Mouse (Mus musculus) embryonic fibroblast, embryonic 13.5 days (primary cell): ENCODE measurements around the gene Sun2. TPM values are rescaled to one million over a fixed set of nuclear protein-coding genes. Genes with fewer than 3 reads are reported as not detected.

Source experiments
- H3K27ac ChIP-seq: 2 replicates; pipeline ENCODE4 v1.5.1; 2012; ENCODE audit warnings: low read length, control low read depth, inconsistent platforms; ENCODE audit not compliant: insufficient read depth
- H3K4me1 ChIP-seq: 2 replicates; pipeline ENCODE4 v1.6.1; 2011; ENCODE audit warnings: low read length; ENCODE audit not compliant: control insufficient read depth, insufficient read depth
- H3K4me3 ChIP-seq: 2 replicates; pipeline ENCODE4 v1.5.1; 2011; ENCODE audit warnings: mild to moderate bottlenecking, control low read depth, low read length; ENCODE audit not compliant: insufficient read depth
- CTCF ChIP-seq: IDR thresholded peaks from 2 replicates; pipeline ENCODE4 v1.5.1; 2011; ENCODE audit warnings: mild to moderate bottlenecking, control low read depth, low read length, moderate library complexity, borderline replicate concordance; ENCODE audit not compliant: insufficient read depth
- POLR2A ChIP-seq: IDR thresholded peaks from 2 replicates; pipeline ENCODE4 v1.6.1; 2011; ENCODE audit warnings: low read depth, mild to moderate bottlenecking, control low read depth, low read length, moderate library complexity
- polyA plus RNA-seq: library from polyadenylated mRNA; stranded (reverse); fragments of >200 nt; gene quantifications from 2 replicates; pipeline ENCODE4 v1.2.4, GENCODE M21; 2011; ENCODE audit warnings: low read depth; ENCODE audit not compliant: missing spikeins, insufficient read length

Sun2 gene
- polyA plus RNA-seq, 1 experiment, result 43.3 TPM

DNA sequence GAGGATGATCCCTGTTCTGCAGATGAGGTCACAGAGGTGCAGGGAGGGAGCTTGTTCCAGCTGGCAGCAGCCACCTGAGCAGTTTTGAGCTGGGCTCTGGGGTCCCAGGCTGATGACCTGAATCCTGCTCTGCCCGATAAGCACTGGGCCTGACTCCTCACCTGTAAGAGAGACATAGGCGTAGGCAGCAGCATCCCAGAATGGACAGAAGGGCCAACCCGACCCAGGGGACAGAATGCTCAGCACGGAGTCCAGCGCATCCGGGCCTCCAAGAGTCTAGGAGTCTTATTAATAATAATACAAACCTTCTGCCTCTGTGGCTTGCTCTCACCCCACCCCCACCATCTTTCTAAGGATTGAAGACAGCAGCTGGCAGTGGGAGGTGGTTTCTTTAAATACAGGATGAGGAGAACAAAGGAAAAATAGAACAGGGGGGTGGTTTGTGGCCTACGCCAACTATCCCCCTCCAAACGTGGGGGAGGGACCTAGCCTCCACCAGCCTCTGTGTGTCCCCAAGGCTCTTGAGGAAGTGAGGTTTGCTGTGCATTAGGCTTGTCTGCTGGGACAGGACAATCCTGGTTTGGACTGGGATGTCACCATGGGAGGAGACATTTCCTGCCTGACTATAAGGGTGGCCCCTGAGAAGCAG lies 13.8 kb upstream of the Sun2 start:
- Histone ChIP-seq H3K4me1 (no peaks in the 10 kb centered on the region), H3K27ac (no peak overlapping the region), H3K4me3 (no peak overlapping the region)
- TF ChIP-seq CTCF, result no peak
- TF ChIP-seq POLR2A, result no peak

DNA sequence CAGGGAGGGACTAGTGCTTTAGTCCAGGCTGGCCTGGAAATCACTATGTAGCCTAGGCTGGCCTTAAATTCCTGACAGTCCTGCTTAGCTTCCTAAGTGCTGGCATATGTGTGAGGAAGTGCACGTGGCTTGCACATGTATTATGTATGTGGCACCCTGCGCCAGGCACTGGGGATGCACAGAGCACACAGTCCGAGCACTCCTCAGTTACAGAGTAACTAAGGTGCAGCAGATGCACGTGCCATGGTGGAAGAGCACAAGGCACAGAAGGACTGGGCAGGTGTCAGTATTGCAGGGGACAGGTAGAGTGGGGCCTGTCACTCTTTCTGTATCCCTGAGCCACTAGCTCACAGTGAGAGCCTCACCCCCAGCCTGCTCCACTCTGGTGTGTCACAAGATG lies 12.8 kb upstream of the Sun2 start:
- Histone ChIP-seq H3K27ac (no peak overlapping the region), H3K4me3 (no peak overlapping the region), H3K4me1 (no peaks in the 10 kb centered on the region)
- TF ChIP-seq POLR2A (no peak), CTCF (no peak)

DNA sequence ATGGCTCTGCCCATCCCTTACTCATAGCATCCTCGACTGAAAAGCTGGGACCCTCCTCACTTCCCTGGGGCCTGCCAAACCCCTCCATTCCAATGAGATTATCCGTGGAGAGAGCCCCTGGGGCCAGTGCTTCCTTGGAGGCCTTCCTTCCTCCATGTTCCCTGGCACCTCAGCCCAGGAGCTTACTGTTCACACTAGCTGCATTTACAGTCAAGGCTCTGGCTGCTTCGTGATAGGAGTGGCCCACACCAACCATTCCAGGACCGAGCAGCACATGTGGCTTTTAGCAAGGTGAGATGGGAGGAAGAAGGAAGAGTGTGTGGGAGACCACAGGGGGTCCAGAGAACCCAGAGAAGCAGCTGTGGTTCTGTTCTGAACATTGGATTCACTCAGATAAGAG lies 11.5 kb upstream of the Sun2 start:
- Histone ChIP-seq H3K27ac (no peak overlapping the region), H3K4me3 (no peak overlapping the region), H3K4me1 (no peaks in the 10 kb centered on the region)
- no peak for TF ChIP-seq POLR2A
- TF ChIP-seq CTCF, result no peak

DNA sequence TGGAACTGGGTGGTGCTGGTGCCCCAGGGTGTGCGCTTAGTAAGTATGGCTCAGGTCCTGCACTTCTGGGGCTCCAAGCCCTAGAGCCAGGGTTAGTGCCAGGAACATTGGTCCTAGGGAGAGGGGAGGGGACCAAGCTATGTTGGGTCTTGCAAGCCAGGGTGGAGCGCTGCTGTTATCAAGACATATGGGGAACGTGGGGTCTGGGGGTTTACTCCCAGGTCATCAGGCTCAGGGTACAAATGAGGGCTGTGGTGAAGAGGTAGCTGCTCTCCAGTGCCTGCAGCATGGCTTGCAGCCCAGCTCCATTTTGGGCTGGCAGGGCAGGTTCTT lies 11.1 kb upstream of the Sun2 start:
- no peaks in the 10 kb centered on the region for H3K4me1 ChIP-seq
- H3K27ac ChIP-seq, result no peak overlapping the region
- TF ChIP-seq CTCF, result no peak
- no peak for TF ChIP-seq POLR2A
- H3K4me3 ChIP-seq, result no peak overlapping the region

DNA sequence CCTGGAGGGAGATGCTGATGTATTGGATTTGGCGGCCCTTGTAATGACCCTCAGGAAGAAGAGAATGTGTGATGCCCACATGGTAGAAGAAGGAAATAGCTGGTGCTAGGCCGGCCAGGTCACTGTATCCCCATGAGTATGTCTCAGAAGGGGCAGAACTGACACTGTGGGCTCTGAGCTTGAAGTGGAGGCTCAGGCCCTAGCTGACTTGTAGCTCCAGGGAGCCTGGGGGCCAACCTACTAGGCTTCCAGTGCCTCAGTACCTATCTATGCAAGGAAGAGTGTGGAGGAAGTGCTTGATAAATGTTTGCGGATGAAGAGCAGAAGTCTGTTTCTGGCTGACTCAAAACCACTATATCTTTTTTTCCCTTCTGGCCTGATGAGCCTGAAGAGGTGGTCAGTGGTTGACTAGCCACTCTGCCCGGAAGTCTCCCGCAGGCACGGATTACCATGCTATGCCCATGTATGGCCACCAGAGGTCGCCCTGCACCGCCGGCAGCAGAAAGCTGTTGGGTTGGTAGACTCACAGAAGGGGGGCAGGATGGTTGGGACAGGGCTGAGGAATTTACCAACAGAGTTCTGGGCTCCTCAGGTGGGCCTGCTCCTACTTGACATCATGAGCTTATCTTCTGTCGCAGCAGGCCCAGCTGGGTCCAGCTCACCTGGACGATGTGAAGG lies 10.5 kb upstream of the Sun2 start:
- TF ChIP-seq CTCF, result peak; percentile 92
- TF ChIP-seq POLR2A, result no peak
- Histone ChIP-seq H3K27ac (no peak overlapping the region), H3K4me3 (no peak overlapping the region), H3K4me1 (no peaks in the 10 kb centered on the region)

DNA sequence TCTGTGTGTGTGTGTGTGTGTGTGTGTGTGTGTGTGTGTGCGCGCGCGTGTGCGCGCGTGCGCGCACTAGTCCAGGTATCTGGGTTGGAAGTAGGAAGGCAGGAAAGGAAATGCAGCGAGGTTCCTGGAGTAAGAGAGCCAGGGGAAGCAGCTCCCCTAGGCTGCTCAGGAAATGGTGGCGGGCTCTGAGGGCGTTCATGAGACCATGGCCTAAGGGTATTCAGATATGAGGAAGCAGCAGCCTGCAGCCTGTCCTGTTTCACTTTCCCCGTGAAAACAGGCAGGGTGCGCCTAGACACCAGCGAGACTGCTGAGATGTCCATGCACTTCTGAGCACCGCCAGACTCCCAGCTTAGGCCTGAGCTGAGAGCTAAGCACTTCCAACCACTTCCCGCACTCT lies 9.4 kb upstream of the Sun2 start:
- Histone ChIP-seq H3K27ac (no peak overlapping the region), H3K4me3 (no peak overlapping the region), H3K4me1 (no peaks in the 10 kb centered on the region)
- TF ChIP-seq POLR2A (no peak), CTCF (no peak)

DNA sequence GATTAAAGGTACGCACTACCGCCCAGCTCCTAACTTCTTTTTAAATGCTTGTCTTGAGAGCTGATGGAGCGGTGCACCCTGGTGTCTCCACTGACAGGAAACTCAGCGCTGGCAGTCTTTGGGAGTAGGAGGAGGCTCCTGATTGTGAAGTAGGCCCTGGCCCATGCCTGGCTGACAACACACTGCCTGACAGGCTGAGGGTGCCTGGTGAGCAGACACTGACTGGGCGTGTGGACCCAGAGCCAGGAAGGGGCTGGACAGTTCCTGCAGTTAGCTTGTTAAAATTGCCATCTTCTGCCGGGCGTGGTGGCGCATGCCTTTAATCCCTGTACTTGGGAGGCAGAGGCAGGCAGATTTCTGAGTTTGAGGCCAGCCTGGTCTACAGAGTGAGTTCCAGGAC lies 7.9 kb upstream of the Sun2 start:
- Histone ChIP-seq H3K4me1 (no peaks in the 10 kb centered on the region), H3K4me3 (no peak overlapping the region), H3K27ac (no peak overlapping the region)
- TF ChIP-seq POLR2A, result no peak
- no peak for TF ChIP-seq CTCF

DNA sequence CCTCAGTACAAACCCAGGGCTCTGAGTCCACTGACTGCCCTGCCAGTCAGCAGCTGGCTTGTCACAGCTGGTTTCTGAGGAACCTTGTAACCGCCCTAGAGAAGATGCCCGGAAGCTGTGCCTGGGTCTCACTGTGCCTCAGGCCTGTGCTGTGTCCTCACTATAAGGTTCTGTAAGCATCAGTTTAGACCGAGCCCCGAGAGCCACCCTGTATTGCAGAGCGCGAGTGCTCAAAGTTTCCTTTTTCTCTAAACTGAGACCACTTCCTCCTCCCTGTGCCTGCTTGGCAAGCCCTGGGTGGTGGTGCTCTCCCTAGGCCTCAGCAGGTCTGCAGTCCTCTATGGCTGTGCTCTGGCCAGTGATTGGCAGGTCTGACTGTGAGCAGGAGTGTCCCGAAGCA lies 6.8 kb upstream of the Sun2 start:
- H3K4me3 ChIP-seq, result no peak overlapping the region
- H3K4me1 ChIP-seq, result no peaks in the 10 kb centered on the region
- TF ChIP-seq CTCF, result no peak
- no peak for TF ChIP-seq POLR2A
- H3K27ac ChIP-seq, result no peak overlapping the region

DNA sequence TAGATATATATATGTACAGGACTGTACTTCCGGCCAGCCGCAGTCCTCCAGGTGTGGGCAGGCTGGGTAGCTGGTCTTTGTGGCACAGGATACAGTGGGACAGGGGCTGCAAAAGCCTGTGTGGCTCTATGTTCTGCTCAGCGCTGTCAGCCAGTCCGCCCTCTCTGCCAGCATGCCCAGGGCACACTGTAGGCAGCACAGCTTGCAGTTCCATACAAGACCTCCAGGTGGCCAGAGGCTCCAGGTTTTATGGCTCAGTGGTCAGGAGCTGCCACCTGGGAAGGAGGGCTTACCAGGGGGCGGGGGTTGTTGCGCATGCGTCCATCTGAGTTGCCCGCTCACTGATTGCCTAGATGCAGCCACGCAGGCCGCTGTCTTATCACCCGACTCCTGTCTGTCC lies 5.7 kb upstream of the Sun2 start:
- Histone ChIP-seq H3K4me1 (peaks cover 1% of the 10 kb centered on the region; the same call in 1 of the 2 replicates), H3K4me3 (no peak overlapping the region), H3K27ac (no peak overlapping the region)
- TF ChIP-seq CTCF (no peak), POLR2A (no peak)

DNA sequence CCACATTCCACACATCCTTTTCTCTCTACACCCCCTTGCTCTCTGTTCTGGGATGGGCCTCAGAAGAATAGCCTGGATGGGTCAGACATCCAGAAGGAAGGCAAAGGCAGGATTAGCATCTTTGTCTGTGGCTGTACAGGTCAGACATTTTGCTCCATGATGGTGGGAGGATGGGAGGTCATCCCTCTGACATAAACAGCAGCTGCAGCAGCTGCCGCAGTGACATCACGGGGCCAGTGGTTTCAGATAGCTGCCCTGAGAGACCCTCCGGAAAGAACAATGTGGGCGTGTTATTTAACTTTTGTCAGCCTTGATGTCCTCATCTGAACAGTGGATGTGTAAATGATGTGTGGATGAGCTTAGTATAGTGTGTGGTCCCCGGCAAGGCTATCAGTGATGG lies 3.5 kb upstream of the Sun2 start:
- TF ChIP-seq CTCF (no peak), POLR2A (no peak)
- Histone ChIP-seq H3K4me3 (no peak overlapping the region), H3K27ac (no peak overlapping the region), H3K4me1 (peaks cover 5% of the 10 kb centered on the region; the same call in 1 of the 2 replicates)

DNA sequence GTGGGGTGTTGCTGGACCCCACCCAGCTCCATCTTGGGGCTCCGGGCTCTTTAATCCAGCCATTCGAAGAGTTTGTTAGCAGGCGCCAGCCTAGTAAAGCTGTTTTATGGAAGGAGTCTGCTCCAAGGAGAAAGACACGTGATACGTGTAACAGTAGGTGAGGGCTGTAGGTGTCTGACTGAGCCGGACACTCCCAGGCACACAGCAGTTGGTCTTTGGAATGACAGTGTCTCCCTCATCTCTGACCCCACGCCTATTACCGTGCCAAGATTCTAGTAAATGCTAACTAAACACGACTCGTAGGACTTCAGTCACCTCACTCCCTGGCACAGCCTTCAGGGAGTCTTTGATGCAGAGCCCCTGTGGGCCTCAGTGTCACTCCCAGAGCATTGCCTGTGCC lies 3.0 kb upstream of the Sun2 start:
- Histone ChIP-seq H3K27ac (no peak overlapping the region), H3K4me1 (peaks cover 7% of the 10 kb centered on the region; the same call in 1 of the 2 replicates), H3K4me3 (no peak overlapping the region)
- TF ChIP-seq CTCF (no peak), POLR2A (no peak)
